Comparison of ENCODE assay signal across 10 mouse cellular contexts in the genomic region with DNA sequence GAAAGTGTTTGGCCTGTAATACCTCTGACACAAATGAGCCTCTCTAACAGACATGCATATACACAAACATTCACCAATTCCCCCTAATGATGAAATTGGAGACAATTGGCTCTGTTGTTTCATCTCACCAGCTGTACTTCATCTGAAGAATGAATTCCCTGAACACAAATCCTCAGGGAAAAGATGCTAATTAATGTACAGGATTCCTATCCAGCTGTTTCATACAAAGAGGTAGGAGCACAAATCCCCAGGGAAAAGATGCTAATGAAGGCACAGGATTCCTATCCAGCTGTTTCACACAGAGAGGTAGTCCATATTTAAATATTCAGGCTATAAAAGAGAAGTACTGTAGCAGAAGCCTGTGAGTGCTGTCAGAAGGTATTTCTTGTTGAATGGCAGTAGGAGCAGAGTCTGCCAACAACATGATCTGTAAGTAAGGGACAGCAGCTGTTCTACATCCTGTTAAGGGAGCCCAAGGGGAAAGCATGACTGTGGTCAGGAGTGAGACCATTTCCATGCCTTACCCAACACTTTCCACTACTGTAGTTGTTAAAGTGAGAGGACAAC.
DNase-seq lines count a peak whose midpoint lies in the region; ATAC-seq lines count a peak whose summit lies in the region.
"Had no signal": no experiment of that assay in that cellular context is flagged by ENCODE, and none has a peak within 500 bp of the region (broad histone marks: within the 10 kb centered on the region; RNA-seq: fewer than 3 reads in every experiment).

No protein-coding gene starts in this region.

- H3K36me3 ChIP-seq in heart, embryonic 11.5 days (ENCODE audit: control insufficient read depth, insufficient read depth, low read length) = no peaks in the 10 kb centered on the region
- H3K36me3 ChIP-seq in hindbrain, embryonic 15.5 days = no peaks in the 10 kb centered on the region
- H3K36me3 ChIP-seq in stomach, embryonic 15.5 days = no peaks in the 10 kb centered on the region

- DNase-seq in heart, adult 11 months = peak; percentile 91
- DNase-seq in lung, postnatal 10 days = peak; percentile 1
- DNase-seq in lung, postnatal 36 days = no peak
- DNase-seq in Muller cell, postnatal 12 days (ENCODE audit: inconsistent ontology term) = no peak
- no peak for DNase-seq in right cerebral cortex, postnatal 10 days (ENCODE audit: low spot score in 2 of 2)
- DNase-seq: cerebellum, postnatal 14 days; kidney, postnatal 36 days had no signal

- no peak overlapping the region for H3K4me2 ChIP-seq in heart, embryonic 11.5 days
- no peak overlapping the region for H3K4me2 ChIP-seq in hindbrain, embryonic 15.5 days
- H3K4me2 ChIP-seq in stomach, embryonic 15.5 days = no peak overlapping the region

- no peak overlapping the region for H3K9ac ChIP-seq in heart, embryonic 11.5 days (ENCODE audit: low read depth, low read length)
- H3K9ac ChIP-seq in hindbrain, embryonic 15.5 days = no peak overlapping the region
- no peak overlapping the region for H3K9ac ChIP-seq in stomach, embryonic 15.5 days

- H3K4me1 ChIP-seq in heart, embryonic 11.5 days (ENCODE audit: control insufficient read depth, insufficient read depth, low read length) = no peaks in the 10 kb centered on the region
- no peaks in the 10 kb centered on the region for H3K4me1 ChIP-seq in hindbrain, embryonic 15.5 days (replicated peaks)
- peaks cover 3% of the 10 kb centered on the region; the same call in 1 of the 2 replicates for H3K4me1 ChIP-seq in stomach, embryonic 15.5 days

- no peaks in the 10 kb centered on the region for H3K9me3 ChIP-seq in heart, embryonic 11.5 days (replicated peaks; ENCODE audit: control insufficient read depth, low read length)
- no peaks in the 10 kb centered on the region for H3K9me3 ChIP-seq in hindbrain, embryonic 15.5 days
- no peaks in the 10 kb centered on the region for H3K9me3 ChIP-seq in stomach, embryonic 15.5 days

- ATAC-seq in heart, embryonic 11.5 days (replicated peaks; ENCODE audit: insufficient number of reproducible peaks, low FRiP score, low TSS enrichment) = no peak
- 0 out of 2 replicates have a peak, but pooled peaks have one; percentile 59 for ATAC-seq in hindbrain, embryonic 15.5 days (ENCODE audit: low FRiP score, low read depth)
- ATAC-seq in stomach, embryonic 15.5 days (ENCODE audit: insufficient read depth, low FRiP score, low read depth) = peak; percentile 39; the same call in 1 of the 2 replicates

- no peak overlapping the region for H3K27ac ChIP-seq in heart, embryonic 11.5 days (ENCODE audit: low read depth, low read length)
- no peak overlapping the region for H3K27ac ChIP-seq in hindbrain, embryonic 15.5 days (replicated peaks)
- peak overlapping the region; percentile 45; the same call in 1 of the 2 replicates for H3K27ac ChIP-seq in stomach, embryonic 15.5 days

- H3K4me3 ChIP-seq in heart, embryonic 11.5 days (ENCODE audit: low read depth, low read length) = no peak overlapping the region
- H3K4me3 ChIP-seq in hindbrain, embryonic 15.5 days = no peak overlapping the region
- H3K4me3 ChIP-seq in stomach, embryonic 15.5 days (replicated peaks) = no peak overlapping the region

- no peaks in the 10 kb centered on the region for H3K27me3 ChIP-seq in heart, embryonic 11.5 days (ENCODE audit: control insufficient read depth, insufficient read depth, low read length)
- no peaks in the 10 kb centered on the region for H3K27me3 ChIP-seq in hindbrain, embryonic 15.5 days
- no peaks in the 10 kb centered on the region for H3K27me3 ChIP-seq in stomach, embryonic 15.5 days (replicated peaks)

Comparison
In these comparisons a context has a peak if more than half of its experiments do, and no peak if none do; other contexts are left out.
1. DNase-seq: peak in heart, adult 11 months (single experiment) and lung, postnatal 10 days (single experiment); none in lung, postnatal 36 days (single experiment), Muller cell, postnatal 12 days (single experiment) and right cerebral cortex, postnatal 10 days (0 of 2).